Mouse (Mus musculus): ENCODE data around the gene Ly6c2. TPM values are rescaled to one million over a fixed set of nuclear protein-coding genes. Genes with fewer than 3 reads are reported as not detected.
"Not testable (repeated sequence)": the region's sequence is repeated elsewhere in the genome, so short reads cannot be mapped to it uniquely, and the experiment has no call there.

Gene Ly6c2
- total RNA-seq (2021): 1 to 10 TPM; 4.4 to 5.2 TPM
- long read RNA-seq, experiment 1: 0 reads
- long read RNA-seq, experiment 2: 0 reads

GRCm38 (mm10) chr15:75111861-75112630, at the start of gene Ly6c2:
Ly6c2 (minus strand) TSS chr15:75111970.
- intact Hi-C loops (cut with DNase I); DNase-seq: not testable (repeated sequence)

GRCm38 (mm10) chr15:75157646-75158045, 45.9 kb upstream of the Ly6c2 start:
- no peak for DNase-seq
- intact Hi-C loops (cut with DNase I): no loop called here

GRCm38 (mm10) chr15:75154940-75155339, 43.2 kb upstream of the Ly6c2 start, which contains the start of gene Ly6g:
Ly6g (plus strand) TSS chr15:75155240.
- no peak for DNase-seq
- intact Hi-C loops (cut with DNase I): no loop called here

GRCm38 (mm10) chr15:75153087-75153486, 41.3 kb upstream of the Ly6c2 start:
- intact Hi-C loops (cut with DNase I): no loop called here
- no peak for DNase-seq

- DNase-seq: no peak
- intact Hi-C loops (cut with DNase I): no loop called here
These were observed 32.0 kb upstream of the Ly6c2 start for GRCm38 (mm10) chr15:75143735-75144134.

- DNase-seq: not testable (repeated sequence)
These were observed 30.1 kb upstream of the Ly6c2 start for GRCm38 (mm10) chr15:75141812-75142360.

GRCm38 (mm10) chr15:75137739-75138138, 26.0 kb upstream of the Ly6c2 start:
- DNase-seq; intact Hi-C loops (cut with DNase I): not testable (repeated sequence)

More at GRCm38 (mm10) chr15:75141812-75142360, 30.1 kb upstream of the Ly6c2 start:
- intact Hi-C loops (cut with DNase I): not testable (repeated sequence)

- DNase-seq; intact Hi-C loops (cut with DNase I): not testable (repeated sequence)
These were observed 23.5 kb upstream of the Ly6c2 start for GRCm38 (mm10) chr15:75135090-75135783.

- intact Hi-C loops (cut with DNase I); DNase-seq: not testable (repeated sequence)
These were observed 20.6 kb upstream of the Ly6c2 start for GRCm38 (mm10) chr15:75132346-75132745.

- intact Hi-C loops (cut with DNase I): no loop called here
- no peak for DNase-seq
These were observed 8.3 kb upstream of the Ly6c2 start for GRCm38 (mm10) chr15:75120066-75120465.

- intact Hi-C loops (cut with DNase I); DNase-seq: not testable (repeated sequence)
These were observed 7.0 kb upstream of the Ly6c2 start for GRCm38 (mm10) chr15:75118742-75119141.

GRCm38 (mm10) chr15:75117481-75117880, 5.7 kb upstream of the Ly6c2 start:
- intact Hi-C loops (cut with DNase I); DNase-seq: not testable (repeated sequence)

- no peak for DNase-seq
- intact Hi-C loops (cut with DNase I): no loop called here
These were observed 4.8 kb upstream of the Ly6c2 start for GRCm38 (mm10) chr15:75116525-75116924.

GRCm38 (mm10) chr15:75110424-75110823, 1.3 kb downstream of the Ly6c2 start:
- DNase-seq; intact Hi-C loops (cut with DNase I): not testable (repeated sequence)

- intact Hi-C loops (cut with DNase I): no loop called here
- no peak for DNase-seq
These were observed 12.5 kb downstream of the Ly6c2 start for GRCm38 (mm10) chr15:75099261-75099660.

- intact Hi-C loops (cut with DNase I); DNase-seq: not testable (repeated sequence)
These were observed 23.7 kb downstream of the Ly6c2 start for GRCm38 (mm10) chr15:75088041-75088440.

GRCm38 (mm10) chr15:75069965-75070364, 41.8 kb downstream of the Ly6c2 start:
- no peak for DNase-seq
- intact Hi-C loops (cut with DNase I): loop anchor here (10.0 kb wide), 1 partner anchor 145 kb away; no protein-coding TSS in a partner anchor

- DNase-seq: peak; percentile 53 to 57
- intact Hi-C loops (cut with DNase I): loop anchor here (5.0 to 10.0 kb wide), 2 partner anchors 137 to 165 kb away; partner anchors contain the start of gene 2010109I03Rik
These were observed 49.7 kb downstream of the Ly6c2 start for GRCm38 (mm10) chr15:75062030-75062574.

- intact Hi-C loops (cut with DNase I): loop anchor here (5.0 to 10.0 kb wide), 2 partner anchors 136 to 163 kb away; partner anchors contain the start of gene 2010109I03Rik
- peak in 1 of 2 experiments; percentile 18 for DNase-seq
These were observed 51.3 kb downstream of the Ly6c2 start for GRCm38 (mm10) chr15:75060505-75060904.

Data from gastrocnemius, postnatal 36 days (tissue).